Mouse (Mus musculus) kidney, postnatal 10 days (tissue): ENCODE measurements around the gene Slc8a3.

Source experiments
- DNase-seq: peaks from one replicate; pipeline ENCODE4 v3.0.0; 2021; ENCODE audit warnings: mixed read lengths

Gene Slc8a3

DNA sequence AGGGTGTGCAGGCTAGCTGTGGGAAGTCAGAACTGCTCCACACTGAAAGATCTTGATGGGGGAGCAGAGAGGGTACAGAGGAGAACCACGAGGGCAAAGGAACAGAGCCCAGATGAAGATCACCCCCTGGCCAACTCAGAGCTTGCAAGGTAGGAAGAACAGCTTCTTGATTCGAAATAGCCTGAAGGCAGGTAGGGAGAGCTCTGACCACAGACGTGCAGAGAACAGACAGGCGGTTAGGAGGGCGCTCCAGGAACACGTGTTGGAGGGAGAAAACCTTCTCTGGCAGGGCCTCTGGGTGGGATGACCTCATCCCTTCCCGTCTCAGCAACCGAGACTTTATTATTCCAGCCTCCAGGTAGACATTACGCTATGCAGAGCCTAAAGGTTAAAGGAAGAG lies 157.7 kb downstream of the Slc8a3 start:
- no peak for DNase-seq

DNA sequence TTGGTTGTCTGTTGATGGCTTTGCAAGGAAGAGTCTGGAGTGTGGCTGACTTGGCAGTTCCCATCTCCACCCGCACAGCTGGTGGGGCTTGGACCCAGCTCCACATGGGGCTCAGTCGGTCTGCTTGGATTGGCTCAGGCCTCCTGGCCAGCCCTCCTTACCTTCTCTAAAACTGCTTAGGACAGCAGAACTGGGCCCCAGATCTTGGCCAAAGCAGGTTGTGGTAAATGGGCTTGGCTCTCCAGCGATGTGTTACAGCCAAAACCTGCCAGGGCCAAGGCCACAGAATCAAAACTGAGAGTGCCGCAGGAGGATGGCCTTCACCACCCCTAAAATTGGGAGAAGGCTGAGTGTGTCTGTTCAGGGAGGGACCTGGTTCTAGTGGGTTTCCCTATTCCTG lies 159.1 kb downstream of the Slc8a3 start:
- DNase-seq: no peak

DNA sequence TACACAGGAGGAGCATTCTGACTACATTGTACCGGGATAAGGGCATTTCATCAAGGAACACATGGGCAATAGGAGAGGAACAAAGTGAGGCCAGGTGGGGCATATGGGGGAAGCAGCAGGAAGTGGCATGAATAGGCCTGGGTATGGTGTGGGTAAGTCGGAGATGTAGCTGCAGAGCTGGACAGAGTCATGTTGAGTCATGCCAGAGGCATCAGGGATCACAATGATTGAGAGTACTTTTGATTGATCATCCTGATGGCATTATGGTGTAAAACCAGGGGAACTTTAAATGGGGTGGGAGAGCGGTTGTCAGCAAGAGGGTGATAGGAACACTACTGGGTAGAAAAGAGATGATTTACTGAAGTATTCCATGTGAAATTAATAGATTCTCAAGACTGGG lies 160.0 kb downstream of the Slc8a3 start:
- DNase-seq: no peak

DNA sequence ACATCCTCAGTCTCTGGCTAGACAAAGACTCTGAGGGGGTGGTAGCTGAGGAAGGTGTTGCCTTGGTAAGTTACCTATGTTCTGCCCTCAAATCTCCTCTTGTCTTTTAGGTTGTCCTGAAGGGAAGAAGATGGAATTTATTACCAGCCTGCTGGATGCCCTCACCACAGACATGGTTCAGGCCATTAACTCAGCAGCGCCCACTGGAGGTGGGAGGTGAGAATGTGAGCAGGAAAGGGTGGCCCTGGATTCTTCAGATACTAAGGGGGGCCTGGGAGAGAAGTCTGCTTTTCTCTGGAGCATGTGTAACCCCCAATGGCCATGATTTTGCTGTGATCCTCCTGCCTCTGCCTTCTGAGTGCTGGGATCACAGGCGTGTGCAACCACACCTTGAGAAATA lies 162.9 kb downstream of the Slc8a3 start:
- no peak for DNase-seq

DNA sequence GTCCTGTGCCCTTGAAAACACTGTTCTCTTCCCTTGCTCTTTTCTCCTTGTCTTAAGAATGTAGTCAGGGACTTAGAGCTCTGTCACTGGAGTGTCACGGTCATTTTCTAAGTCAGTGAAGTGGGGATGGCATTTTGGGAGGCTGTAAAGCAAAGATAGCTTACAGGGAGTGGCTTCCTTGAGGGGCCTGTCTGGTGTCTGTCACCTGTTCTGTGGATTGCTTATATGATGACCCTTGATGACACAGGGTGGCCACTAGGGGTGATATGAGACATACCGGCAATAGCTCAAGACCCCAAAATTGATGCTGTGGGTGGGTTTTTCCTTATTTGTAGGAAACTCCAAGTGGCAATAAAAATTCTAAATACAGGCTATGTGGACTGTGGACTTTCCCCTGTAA lies 164.5 kb downstream of the Slc8a3 start:
- no peak for DNase-seq

DNA sequence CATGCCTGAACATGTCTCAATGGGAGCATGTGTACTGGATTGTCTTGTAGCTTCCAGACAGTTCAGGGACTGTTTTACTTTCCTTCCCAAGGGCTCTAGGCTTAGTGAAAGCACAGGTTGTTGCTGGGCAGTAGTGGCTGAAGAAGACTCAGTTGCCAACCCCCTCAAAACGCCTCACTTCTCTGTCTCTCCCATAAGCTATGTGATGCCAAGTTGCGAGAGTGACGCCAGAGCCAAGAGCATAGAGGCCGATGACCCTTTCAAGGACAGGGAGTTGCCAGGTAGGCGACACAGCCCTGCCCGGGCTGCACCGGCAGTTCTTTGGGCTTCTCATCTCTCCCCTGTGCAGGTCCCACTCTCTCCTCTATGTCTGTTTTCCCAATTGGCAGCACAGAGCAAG lies 164.9 kb downstream of the Slc8a3 start:
- no peak for DNase-seq

DNA sequence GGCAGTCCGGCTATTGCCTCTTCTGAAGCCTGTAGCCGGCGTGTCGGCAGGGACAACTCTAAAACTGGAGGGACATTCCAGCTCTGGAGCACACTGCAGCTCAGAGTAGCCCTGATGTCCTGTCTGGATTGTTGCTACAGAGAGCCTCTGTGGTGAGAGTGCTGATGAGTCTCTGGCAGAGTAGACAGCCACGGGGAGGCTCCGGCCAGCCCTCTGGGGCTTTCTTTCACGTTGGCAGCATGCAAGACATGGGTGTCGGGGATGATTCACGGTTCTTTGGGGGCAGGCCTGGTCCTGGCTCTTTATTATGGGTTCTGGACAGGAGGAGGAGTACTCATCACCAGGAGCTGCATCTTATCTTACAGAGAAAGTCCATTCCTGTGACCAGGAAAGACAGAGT lies 165.8 kb downstream of the Slc8a3 start:
- DNase-seq: no peak

DNA sequence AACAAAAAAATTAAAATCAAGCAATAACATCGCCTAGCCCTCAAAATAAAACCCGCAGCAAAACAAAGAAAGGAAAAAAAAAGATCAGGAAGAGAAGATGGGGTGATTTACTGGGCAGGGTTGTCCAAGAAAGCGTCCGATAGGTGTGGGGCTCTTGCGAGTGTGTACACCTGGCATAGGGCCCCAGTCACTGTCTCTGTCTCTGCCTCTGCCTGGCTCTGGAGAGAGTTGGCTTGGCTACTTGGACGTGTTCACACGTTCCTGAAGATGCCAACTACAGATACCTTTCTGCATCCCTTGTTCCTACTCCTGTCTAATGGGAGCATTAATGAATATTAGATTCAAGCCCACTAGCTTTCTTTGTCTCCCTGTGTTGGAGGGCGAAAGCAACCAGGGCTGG lies 166.4 kb downstream of the Slc8a3 start:
- no peak for DNase-seq

DNA sequence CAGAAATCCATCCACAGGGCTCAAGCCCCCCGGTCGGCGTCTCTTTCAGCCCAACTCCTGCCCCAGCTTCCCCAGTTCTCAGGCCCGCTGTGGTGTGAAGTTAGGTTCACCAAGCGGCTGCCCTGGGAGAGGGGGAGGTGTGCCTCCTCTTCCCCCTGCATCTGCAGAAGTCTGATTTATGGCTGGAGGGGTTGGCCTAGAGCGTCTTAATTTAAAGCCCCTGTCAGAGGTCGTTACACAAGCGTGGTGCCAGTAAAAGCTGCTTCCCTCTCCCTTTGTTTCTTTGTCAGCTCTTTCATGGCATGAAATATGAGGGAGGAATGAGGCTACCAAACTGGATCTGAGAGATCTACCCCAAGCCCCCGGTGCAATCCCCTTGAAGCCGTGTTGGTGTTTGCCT lies 166.9 kb downstream of the Slc8a3 start:
- DNase-seq: no peak

DNA sequence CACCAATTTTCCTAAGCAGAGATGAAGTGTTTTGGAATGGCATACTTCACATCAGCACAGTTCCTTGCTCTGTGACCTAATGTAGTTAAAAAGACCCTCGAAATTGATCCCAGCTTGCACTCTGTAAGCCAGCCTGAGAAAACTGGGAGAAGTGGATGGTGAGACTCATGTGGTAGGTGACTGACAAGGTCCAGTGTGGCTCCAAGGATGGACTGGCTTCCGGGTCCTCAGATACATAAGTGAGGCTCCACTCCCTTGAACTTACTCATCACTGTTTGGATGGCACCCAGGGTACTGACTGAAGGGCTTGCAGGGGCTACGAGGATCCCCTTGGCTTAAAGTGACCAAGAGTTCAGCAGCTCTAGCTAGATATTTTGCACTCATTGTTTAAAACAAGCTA lies 169.4 kb downstream of the Slc8a3 start:
- DNase-seq: no peak

DNA sequence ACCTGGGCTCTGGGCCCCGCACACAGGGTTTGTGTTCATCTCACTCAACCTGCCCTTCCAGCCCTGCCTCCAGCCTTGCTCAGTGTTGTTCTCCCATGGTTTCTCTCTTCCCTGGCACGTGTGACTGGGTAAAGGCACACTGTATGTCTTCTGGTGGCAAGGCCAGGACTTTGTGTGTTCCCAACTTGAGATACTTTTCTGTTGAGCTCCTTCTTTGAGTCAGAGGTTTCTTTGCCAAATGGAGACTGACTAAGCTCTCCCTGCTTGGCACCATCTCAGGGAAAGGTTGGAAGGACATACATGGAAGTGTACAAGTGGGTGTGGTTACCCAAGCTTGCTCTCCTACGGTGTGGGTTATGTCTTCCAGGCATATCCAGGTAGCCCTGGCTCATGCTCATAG lies 169.8 kb downstream of the Slc8a3 start:
- DNase-seq: no peak

DNA sequence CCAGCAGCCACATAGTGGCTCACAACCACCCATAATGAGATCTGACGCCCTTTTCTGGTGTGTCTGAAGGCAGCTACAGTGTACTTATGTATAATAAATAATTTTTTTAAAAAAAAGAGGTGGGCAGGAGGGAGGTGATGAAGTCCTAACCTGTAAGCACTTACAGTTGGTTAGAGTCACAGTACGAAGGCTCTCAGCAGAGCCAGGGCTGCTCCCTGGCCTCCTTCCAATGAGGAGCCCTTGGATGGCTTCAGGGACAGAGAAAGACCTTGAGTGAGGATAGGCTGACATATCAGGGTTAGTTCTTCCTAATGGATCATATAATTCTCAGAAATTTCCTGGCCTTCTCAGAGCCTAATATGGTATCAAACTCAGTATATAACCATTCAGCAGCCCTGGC lies 171.7 kb downstream of the Slc8a3 start:
- DNase-seq: no peak

DNA sequence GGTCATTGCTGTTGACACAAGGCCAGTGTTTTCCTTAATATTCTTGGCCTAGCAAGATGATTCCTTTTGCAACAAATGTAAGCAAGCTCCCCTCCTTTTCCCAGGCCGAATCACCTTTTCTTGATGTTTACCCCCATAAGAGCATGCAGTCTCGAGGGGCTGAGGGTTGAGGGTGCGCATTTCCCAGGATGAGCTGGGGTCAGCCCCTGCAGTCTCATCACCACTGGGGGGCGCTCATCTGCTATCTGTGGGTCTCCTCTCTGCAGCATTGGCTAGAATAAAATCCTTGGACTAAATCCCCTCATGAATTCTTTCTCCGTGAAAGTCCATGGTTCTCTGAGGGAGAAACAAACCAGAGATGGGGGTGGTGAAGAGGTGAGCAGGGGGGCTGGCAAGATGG lies 172.1 kb downstream of the Slc8a3 start:
- DNase-seq: peak; percentile 24

DNA sequence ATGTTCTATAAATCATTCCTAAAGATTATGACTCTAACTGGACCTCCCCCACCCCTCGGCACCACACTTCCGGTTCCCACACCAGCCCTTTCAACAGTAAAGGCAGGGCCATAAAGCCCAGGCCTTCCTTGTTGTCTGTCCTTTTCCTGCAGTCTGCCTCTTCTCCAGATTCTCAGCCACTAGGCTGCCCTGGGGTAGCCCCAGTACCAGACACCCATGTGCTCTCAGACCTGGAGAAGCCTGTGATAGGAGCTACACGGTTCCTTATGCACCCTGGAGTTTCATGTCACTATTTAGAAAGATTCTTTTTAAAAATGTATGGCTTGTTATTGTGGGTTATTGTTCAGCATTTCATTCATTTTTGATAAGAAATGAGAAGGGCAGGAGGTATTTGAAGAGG lies 172.6 kb downstream of the Slc8a3 start:
- no peak for DNase-seq

DNA sequence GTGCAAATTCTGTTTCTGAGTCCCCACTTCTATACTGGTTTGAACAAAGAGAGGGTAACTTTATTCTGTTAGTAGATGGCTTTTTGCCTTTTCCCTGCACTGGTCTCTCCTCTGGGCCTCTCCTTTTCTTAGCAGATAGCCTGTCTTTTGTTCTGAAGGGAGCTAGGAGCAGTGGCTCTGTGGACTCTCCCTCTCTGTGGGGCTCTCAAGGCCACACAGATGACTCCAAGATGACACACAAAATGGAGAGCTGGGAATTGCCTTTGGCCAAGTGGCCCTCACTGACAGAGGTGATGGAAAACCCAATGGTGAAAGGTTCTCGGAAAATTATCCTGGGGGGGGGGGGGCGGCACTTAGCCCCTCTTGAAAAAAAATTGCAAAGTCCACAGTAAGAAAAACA lies 173.0 kb downstream of the Slc8a3 start:
- no peak for DNase-seq

DNA sequence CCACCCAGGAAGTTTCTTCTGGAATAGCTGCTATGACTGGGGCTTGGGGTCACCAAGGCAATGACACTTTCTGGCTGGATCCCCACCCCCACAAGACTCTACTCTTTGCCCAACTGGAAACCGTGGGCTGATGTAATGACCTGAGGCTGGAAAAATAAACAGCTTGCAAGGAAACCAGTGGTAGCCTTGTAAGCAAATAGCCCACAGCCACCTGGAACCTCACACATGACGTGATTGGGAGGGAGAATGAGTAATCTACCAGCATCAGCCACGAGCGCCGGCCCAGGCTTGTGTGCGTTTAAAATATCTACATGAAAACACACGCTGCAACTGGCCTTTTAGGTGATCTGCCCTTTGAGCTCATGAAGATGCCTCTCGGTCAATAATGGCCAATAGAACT lies 176.1 kb downstream of the Slc8a3 start:
- no peak for DNase-seq

DNA sequence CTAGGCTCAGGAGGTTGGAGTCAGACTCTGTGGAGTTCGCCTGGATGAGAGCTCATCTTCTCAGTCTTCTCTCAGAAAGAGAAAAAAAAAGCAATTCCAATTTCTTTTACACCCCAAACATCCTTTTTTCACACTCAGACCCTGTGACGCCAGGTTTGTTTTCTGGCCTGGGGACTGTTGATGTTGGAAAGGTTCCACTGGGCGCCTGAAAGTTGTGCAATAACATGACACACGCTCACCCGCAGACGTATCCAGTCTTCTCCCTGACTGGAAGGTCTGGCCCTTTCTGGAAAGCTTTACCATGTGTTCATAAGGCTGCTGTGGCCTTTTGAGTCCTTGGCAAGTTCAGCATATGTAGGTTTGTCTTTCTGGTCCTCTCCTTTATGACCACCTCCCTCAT lies 177.3 kb downstream of the Slc8a3 start:
- DNase-seq: no peak

DNA sequence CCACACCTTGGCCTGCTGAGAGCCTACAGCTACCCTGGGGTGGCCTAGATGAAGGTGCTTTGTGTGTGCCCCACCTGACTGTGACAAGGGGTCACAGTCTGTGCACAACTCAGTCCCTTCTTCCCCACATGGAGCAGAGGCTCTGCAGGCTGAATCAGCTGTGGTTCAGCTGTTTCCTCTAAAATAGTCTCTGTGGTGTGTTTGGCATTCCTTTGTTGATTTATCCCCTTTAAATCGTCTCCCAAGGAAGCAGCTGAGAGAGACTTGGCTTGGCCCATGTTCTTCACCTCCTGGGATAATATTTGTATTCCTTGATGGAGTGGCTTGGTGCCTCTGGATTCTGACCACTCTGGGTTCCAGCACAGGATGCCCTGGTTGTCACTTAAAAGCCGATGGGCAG lies 180.9 kb downstream of the Slc8a3 start:
- DNase-seq: no peak

DNA sequence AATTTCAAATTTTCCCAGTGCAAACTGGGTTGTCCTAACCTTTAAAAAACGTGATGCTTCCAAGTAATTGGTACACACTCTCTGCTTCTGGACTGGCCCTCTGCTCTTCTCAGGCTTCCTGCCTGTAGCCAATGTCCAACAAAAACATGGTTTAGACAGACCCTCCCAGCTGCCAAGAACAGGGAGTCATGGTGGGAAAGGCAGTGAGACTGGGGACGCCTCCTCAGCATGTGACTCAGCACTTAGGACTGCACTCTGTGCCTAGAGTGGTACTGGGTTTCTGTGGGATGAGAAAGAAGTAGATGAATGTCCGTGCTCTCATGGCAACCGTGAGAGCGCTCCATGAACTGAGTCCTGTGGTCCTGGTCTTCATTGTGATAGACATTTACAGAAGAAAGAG lies 182.1 kb downstream of the Slc8a3 start:
- DNase-seq: no peak

DNA sequence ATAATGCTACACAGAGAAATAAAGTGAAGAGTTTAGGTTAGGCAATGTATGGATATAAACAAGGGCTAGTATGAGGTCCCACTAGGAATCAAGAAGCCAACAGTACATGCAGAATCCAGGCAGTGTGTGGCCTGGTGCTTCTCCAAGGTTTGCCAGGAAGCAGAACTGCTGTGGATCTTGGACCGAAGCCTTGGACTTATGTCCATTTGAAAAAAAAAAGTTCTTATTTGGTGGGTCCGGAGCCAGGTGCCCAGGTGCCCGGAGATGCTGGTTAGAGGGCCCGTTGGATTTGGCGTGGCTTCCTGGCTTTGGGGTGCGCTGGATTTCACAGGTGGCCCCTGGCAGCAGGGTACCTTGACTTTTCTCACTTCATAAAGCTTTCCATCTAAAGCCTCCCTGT lies 185.0 kb downstream of the Slc8a3 start:
- no peak for DNase-seq
